Mouse (Mus musculus): Measurements from ENCODE around the gene Nr2e1.
A peak's percentile ranks its signal among the peaks of the same experiment; 100 is the strongest.

Gene Nr2e1

DNA sequence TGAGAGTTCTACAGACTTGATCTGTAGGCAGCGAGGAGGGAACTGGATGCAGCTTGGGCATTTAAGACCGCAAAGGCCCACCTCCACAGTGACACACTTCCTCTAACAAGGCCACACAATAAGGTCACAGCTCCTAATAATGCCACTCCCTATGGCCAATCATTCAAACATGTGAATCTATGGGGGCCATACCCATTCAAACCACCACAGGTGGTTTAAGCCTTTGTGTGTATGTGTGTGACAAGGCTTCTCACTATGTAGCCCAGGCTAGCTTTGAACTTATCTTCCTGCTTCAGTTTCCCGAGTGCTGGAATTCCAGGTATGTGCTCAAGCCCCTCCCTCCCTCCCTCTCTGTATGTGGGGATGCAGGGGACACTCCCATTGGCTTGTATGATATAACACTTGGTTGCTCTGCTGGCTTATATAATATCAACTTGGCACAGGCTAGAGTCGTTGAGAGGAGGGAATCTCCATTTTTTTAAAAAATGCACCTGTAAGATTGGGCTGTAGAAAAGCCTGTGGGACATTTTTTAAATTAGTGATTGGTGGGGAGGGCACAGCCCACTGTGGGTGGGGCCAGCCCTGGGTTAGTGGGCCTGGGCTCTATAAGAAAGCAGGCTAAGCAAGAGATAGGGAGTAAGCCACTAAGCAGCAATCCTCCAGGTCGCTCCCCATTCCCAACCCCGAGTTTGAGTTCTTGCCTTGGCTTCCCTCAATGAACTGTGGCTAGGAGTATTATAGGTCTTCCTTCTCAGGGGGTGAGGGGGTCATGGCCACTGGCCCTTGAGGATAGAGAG is 37.5 kb downstream of the Nr2e1 start:
- DNase-seq: no peak

DNA sequence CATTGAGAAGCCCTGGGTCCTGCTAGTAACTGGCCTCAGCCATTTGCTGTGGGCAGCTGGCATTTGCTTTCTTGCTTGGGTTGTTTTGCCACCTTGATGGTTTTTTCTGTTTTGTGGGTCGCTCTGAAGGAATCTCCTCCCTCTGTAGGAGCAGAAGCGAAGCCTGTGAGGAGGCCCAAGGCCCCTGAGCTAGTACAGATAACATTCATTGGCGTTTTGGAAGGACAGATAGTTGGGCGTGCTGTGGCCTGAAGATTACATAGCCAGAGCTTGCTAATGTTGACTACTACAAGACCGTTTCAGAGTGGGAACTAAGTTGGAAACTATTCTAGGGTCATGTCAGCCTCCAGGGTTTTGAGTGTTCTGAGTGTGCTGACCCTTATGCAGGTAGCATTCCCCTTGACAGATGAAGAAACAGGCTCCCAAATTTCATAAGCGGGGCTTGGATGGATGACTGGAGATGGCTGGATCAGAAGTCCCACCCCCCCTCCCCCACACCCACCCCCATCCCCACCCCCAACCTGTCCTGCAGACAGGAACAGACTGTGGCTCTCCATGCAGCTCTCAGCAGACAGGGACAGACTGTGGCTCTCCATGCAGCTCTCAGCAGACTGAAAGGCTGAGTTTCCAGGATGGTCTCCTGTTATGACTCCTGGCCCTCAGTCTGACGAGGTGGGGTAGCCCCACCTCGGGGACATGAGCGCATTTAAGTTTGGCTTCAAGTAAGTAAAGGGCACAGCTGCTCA is 45.7 kb downstream of the Nr2e1 start:
- no peak for DNase-seq

DNA sequence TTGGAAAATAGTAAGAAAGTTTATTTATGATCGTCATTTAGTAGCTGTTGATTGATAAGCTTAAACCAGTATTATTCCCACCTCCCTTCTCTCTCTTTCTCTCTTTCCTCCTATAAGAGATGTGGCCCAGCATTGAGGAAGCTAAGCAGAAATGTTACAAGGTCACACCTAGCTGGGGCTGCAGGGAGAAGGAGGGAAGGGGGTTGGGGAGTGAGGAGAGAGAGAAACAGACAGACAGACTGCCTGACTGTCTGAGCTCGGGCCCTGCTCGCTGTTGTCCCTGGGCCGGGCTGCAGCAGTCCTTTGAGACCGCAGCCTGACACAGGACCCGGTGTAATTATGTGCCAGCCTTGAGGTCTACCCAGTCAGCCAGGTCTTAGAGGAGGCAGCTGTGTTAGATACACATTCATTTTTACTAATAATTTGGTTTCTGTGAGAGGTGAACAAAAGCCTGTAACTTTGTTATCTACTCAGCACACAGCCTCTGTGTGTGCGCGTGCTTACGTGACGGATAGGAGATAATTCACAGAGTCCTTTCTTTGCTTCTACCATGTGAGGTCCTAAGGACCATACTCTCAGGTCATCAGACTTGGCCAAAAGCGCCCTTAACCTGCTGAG is 49.5 kb downstream of the Nr2e1 start:
- no peak for DNase-seq

DNA sequence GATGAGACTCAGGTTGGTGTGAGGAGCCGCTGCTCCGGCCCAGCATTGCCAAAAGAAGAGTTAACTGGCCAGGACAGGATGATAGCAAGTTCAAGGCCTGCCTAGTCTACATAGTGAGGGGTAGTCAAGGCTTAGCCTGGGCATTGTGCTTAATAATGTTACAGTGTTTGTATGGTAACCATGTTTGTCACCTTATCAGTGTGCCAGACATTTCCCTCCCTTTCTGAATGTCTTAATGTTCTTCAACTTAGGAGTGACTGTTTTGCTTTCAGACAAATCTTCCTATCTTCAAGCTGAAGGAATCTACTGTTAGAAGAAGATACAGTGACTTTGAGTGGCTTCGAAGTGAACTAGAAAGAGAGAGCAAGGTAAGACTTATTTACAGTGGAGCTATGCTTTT is 57.8 kb downstream of the Nr2e1 start:
- DNase-seq: no peak

DNA sequence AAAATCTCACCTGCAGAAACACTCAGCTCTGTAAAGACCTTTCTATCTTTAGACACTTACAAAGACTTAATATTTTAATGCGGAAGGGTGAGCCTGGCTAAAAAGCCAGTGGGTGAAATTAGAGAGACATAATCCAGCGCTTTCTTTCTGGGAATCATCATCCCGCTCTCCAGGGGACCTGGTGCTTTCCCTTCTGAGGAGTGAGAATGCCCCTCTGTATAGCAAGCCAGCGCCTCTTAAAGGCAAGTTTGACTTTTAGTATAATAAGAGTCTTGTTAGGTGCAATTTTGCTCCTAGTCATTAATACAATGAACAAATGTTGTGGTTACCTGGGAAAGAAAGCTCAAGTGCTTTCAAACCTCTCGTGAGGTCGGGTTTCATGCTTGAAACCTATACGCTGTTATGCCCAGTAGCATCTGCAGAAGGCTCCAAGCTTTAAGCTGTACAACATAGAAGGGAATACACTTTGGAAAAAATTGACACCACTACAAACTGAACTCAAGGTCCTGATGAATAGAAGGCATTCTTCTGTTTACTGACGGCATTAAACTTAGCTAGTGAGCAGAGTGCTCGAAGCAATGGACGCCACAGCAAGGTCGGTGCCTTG is 59.8 kb downstream of the Nr2e1 start:
- no peak for DNase-seq

DNA sequence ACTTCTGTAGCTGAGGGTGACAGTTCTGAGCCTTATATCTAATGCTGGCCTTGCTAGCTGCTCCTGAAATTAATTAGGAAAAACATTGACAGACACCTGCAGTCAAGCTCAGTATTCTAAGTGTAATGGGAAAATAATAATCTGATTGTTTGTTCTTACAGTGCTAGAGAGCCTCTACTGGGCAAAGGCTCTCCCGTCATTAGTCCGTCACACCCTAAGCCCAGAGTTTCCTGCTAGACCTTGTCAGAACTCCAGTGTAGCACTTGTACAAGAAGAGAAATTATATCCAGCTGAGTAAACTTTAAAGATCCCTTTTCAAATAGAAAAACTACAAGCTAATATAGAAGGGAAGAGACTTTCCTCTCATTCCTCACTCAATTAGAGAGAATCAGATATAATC is 60.5 kb downstream of the Nr2e1 start:
- no peak for DNase-seq

DNA sequence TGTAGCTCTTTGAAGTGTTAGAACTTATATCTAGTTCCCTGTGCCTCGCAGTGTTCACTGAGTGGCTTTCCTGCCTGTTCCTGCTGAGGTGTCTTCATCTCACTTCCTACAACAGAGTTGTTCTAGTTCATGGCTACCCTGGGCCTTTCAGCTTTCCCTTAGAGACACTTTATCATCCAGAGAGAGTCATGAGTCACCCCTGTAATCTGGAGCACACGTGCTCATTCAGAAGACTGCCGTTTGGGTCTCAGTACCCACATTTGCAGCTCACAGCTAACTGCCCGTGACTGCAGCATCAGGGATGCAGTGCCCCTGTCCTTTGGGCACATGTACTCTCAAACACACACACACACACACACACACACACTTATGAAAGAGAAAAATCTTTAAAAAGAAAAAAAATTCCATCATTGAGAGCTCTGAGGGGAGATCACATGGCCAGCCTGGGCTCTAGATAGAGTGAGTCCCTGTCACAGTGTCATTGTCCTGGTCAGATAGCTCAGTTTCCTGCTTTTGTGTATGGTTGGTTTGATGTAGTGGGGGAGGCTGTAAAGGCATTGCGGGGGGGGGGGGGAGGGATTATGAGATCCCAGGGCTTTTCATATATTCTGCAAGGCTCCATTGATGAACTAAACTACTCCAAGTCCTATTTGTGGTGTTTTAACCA is 62.0 kb downstream of the Nr2e1 start:
- no peak for DNase-seq

DNA sequence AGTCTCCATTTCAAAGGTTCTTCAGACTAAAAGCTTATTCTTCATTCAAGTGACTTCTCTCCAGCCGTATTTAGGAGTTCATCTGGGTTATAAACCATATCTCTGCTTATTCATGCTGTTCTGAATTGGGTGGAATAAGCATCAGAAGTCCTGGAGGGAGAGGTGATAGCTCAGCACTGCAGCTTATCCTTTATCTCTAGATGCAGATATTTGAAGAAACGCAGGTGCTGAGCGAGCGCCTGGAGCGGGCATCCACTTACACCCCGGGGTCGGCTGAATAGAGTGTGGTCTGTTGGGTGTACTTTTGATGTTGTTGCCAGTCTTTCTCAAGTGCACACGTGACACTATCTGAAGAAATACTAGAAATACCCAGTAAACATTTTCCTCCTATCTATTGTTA is 65.1 kb downstream of the Nr2e1 start:
- DNase-seq: peak; percentile 34 to 40

DNA sequence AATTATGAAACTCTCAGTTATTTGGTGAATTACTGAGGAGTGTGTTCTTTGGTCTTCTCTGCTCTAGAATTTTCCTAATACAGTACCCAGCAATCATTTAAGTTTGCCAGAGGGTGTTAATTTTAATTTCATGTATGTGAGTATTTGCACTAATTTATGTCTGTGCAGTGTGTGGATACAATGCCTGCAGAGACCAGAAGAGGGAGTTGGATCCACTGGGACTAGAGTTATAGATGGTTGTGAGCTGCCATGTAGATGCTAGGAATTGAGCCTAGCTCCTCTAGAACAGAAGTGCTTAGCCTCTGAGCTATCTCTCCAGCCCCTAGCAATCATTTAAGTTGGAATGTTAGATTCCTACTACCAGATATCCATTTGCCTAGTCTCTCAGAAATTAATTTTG is 69.3 kb downstream of the Nr2e1 start:
- DNase-seq: no peak
